Mouse (Mus musculus) heart, embryonic 13.5 days (tissue): ENCODE results near the gene Syt2. TPM values are rescaled to one million over a fixed set of nuclear protein-coding genes. Genes with fewer than 3 reads are reported as not detected.

Experiments
- ATAC-seq: fragments of 200-750 bp; cut with Nextera tagmentation; 2 replicates; pipeline ENCODE4 v1.8.0; 2017; ENCODE audit warnings: moderate TSS enrichment; ENCODE audit not compliant: insufficient number of reproducible peaks, low FRiP score, low TSS enrichment; ENCODE audit errors: extremely low read depth
- H3K27ac ChIP-seq: fragments of 300-500 bp; sonication (generic); replicated peaks from 2 replicates; pipeline ENCODE4 v1.5.1; 2015; ENCODE audit warnings: moderate library complexity, mild to moderate bottlenecking, inconsistent platforms
- H3K27me3 ChIP-seq: fragments of 300-500 bp; sonication (generic); replicated peaks from 2 replicates; pipeline ENCODE4 v1.6.1; 2015; ENCODE audit warnings: mild to moderate bottlenecking, inconsistent platforms
- H3K36me3 ChIP-seq: fragments of 300-500 bp; sonication (generic); 2 replicates; pipeline ENCODE4 v1.6.1; 2015; ENCODE audit warnings: mild to moderate bottlenecking, inconsistent platforms
- H3K4me1 ChIP-seq: fragments of 300-500 bp; sonication (generic); 2 replicates; pipeline ENCODE4 v1.6.1; 2015; ENCODE audit warnings: inconsistent platforms
- H3K4me2 ChIP-seq: fragments of 300-500 bp; sonication (generic); 2 replicates; pipeline ENCODE4 v1.6.1; 2015; ENCODE audit warnings: inconsistent platforms, mild to moderate bottlenecking, moderate library complexity
- H3K4me3 ChIP-seq: fragments of 300-500 bp; sonication (generic); 2 replicates; pipeline ENCODE4 v1.5.1; 2015; ENCODE audit warnings: moderate library complexity, mild to moderate bottlenecking, inconsistent platforms
- H3K9ac ChIP-seq: fragments of 300-500 bp; sonication (generic); 2 replicates; pipeline ENCODE4 v1.6.1; 2015; ENCODE audit warnings: inconsistent platforms, mild to moderate bottlenecking, moderate library complexity
- H3K9me3 ChIP-seq: fragments of 300-500 bp; sonication (generic); 2 replicates; pipeline ENCODE4 v1.6.1; 2016; ENCODE audit warnings: inconsistent platforms
- WGBS: fragments of 180-500 bp; shearing (Covaris S2); methylation state at CpG from one replicate; pipeline ENCODE4 v1.1.7; 2015; ENCODE audit warnings: mixed read lengths; 5-methylcytosine and 5-hydroxymethylcytosine counted together
- microRNA-seq: library from miRNA; unstranded; fragments of <30 nt; microRNA quantifications from one replicate; pipeline ENCODE4, GENCODE M21; 2016
- polyA plus RNA-seq: library from polyadenylated mRNA; unstranded; fragments of >200 nt; fragmentation: Nextera tagmentation; extraction: Ambion mirVana; gene quantifications from 2 replicates; pipeline ENCODE4 v1.2.1, GENCODE M21; 2015

Gene Syt2
- polyA plus RNA-seq, 1 experiment from 2014 or later, result 0.20 TPM

DNA sequence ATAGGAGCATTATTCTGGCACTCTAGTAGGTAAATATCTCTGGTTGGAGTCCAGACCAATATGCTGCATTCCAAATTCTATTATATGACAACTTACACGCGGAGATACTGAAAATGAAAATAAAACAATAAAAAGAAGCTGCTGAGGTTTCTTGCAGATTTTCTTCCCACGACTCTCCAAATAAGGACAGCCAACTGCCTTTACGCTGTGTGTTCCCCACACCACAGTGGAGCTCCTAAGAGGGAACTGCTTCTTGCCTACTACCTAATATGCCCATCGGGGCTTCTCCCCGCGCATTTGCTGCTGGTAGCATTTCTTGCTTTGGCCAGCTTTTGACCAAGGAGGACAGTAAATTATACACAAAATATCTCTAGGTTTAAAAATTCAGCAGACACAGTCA lies 155.3 kb downstream of the Syt2 start:
- H3K9me3 ChIP-seq, result no peaks in the 10 kb centered on the region

DNA sequence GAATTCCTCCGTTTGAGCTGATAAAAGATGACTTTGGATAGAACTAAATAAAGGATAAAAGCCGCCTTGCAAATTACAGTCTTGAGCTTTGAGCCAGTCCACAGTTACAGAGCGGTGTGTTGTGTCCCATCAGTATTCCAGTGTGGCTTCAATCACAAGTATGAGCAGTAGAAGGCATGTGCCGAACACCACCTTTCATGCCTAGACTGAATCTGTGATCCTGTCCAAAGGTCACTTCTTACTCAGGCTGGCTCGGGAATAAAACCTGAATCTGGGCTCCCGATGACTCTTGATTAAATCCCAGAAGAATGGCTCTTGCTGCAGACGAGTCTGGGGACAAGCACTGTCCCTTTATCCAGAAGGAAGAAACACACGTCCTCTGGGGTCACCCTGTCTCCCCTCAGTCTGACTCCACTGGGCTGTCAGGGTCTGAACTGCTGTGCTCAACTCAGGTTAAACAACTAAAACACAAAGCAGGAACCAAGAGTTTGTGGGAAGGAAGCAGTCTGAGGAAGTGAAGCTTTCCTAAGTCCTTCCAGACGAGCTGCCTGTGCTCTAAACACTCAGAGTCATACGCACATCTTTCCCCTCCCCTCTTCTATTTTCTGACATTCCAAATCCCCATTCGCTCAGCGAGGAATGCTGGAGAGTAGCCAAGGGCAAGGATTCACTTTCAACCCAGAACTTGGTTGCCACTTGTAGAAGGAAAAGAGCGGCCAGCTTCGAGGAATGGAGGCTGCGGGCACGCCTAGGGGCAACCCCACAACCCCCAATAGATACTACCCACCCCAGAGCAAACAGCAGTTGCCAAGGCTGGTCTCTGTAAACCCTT lies 157.0 kb downstream of the Syt2 start:
- Histone ChIP-seq H3K4me1 (peaks cover 71% of the 10 kb centered on the region), H3K9me3 (no peaks in the 10 kb centered on the region), H3K36me3 (peaks cover 15% of the 10 kb centered on the region), H3K4me3 (peak overlapping the region; percentile 48), H3K4me2 (peak overlapping the region; percentile 67), H3K27me3 (no peaks in the 10 kb centered on the region), H3K9ac (peak overlapping the region; percentile 81), H3K27ac (peak overlapping the region; percentile 98)
- no peak for ATAC-seq
- 29% methylated on average over 16 of the region's 16 CpGs for WGBS

More for the DNA sequence above, 155.3 kb downstream of the Syt2 start:
- Histone ChIP-seq H3K4me3 (peak overlapping the region; percentile 48), H3K4me1 (peaks cover 62% of the 10 kb centered on the region), H3K27ac (peak overlapping the region; percentile 98), H3K27me3 (no peaks in the 10 kb centered on the region), H3K4me2 (peak overlapping the region; percentile 67), H3K9ac (peak overlapping the region; percentile 81), H3K36me3 (peaks cover 22% of the 10 kb centered on the region)
- WGBS, result 82% methylated on average over 7 of the region's 7 CpGs
- no peak for ATAC-seq

DNA sequence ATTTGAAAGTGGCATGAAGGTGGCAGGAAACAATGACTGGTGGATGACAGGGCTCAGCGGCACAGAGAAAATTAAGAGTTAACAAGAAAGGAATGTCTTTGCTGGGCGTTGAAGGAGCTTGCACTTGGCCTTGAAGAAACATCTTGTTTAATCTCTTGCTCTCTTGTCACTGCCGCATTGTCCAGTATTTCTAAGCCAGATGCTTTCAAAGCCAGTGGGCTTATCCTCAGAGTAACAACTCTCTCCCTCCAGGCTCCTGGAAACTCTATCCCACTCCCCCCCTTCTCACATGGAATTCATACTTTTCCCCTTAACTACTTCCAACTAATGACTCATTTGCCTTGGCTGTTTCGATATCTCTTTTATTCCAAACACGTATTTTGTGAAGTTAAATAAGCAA lies 157.9 kb downstream of the Syt2 start:
- H3K36me3 ChIP-seq, result peaks cover 6% of the 10 kb centered on the region
- WGBS, result 27% methylated on average over 5 of the region's 5 CpGs
- H3K9me3 ChIP-seq, result no peaks in the 10 kb centered on the region
- H3K27me3 ChIP-seq, result no peaks in the 10 kb centered on the region
- H3K4me3 ChIP-seq, result no peak overlapping the region
- peak overlapping the region; percentile 67 for H3K4me2 ChIP-seq
- peaks cover 71% of the 10 kb centered on the region for H3K4me1 ChIP-seq
- ATAC-seq, result no peak
- H3K9ac ChIP-seq, result peak overlapping the region; percentile 81
- peak overlapping the region; percentile 98 for H3K27ac ChIP-seq

DNA sequence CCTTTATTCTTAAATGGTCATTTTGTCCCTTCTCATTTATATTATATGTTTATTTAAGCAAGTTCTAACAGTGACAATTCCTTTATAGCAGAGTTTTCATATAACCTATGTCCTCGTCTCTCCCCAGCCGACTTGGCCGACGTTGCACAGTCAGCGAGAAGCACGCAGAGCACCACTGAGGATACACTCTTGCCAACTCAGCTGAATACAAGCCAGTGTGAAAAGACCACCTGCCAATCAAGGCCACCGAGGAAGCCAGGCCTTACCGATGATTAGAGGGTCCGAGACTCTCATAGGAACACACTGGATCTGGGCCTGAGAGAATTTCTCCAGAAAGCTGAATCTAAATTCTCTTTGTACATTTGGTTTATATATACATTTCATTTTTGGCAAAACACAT lies 159.0 kb downstream of the Syt2 start:
- no peak overlapping the region for H3K9ac ChIP-seq
- no peaks in the 10 kb centered on the region for H3K27me3 ChIP-seq
- H3K9me3 ChIP-seq, result no peaks in the 10 kb centered on the region
- WGBS, result 81% methylated on average over 9 of the region's 9 CpGs
- no peak overlapping the region for H3K4me2 ChIP-seq
- H3K4me3 ChIP-seq, result no peak overlapping the region
- peaks cover 4% of the 10 kb centered on the region for H3K36me3 ChIP-seq
- H3K4me1 ChIP-seq, result peaks cover 69% of the 10 kb centered on the region
- ATAC-seq, result no peak
- H3K27ac ChIP-seq, result peak overlapping the region; percentile 98

Small RNA genes within 50 kb of the gene (microRNA-seq; reads per million reads assigned to microRNA genes)
- not detected for gene Gm22232

Other genes starting within 250 kb of the Syt2 start
- gene Cyb5r1, start 241.1 kb upstream of the Syt2 start, polyA plus RNA-seq, result 37.8 and 44.7 TPM in 2 replicates
- gene Adipor1, start 231.3 kb upstream of the Syt2 start, polyA plus RNA-seq, result 133 and 134 TPM in 2 replicates
- gene Klhl12, start 191.1 kb upstream of the Syt2 start, polyA plus RNA-seq, result 15.9 and 19.9 TPM in 2 replicates
- 28.5 and 29.2 TPM in 2 replicates for gene Rabif, start 152.0 kb upstream of the Syt2 start, polyA plus RNA-seq
- not detected in 2 replicates for gene Mgat4e, start 97.0 kb upstream of the Syt2 start, polyA plus RNA-seq
- gene Kdm5b, start 86.5 kb upstream of the Syt2 start, polyA plus RNA-seq, result 28.9 and 29.6 TPM in 2 replicates